9 mouse cellular contexts compared by ENCODE assay signal in the genomic region with DNA sequence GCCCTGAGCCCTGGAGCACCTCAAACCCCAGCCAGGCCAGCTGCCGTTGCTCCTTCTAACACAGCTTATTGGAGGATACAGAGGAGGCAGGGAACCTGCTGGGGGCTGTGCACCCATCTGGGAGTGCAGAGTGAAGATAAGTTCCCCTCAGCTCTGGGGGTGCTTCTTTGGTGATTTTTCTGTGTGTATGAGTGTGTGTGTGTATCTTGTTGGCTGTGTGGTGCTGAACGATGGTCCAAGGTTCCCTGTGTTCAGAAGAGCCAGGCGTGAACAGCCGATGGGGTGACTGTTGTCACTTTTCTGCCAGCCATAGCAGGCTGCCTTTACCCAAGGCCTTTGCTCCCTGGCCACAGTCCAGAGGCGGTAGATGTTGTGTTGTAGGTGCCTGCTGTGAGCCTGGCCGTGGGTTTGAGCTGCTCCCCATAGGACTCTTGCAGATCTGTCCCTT. TPM values are rescaled to one million over a fixed set of nuclear protein-coding genes. Genes with fewer than 3 reads are reported as not detected.
DNase-seq lines count a peak whose midpoint lies in the region; ATAC-seq and TF ChIP-seq lines count a peak whose summit lies in the region.
"Had no signal": no experiment of that assay in that cellular context is flagged by ENCODE, and none has a peak within 500 bp of the region (broad histone marks: within the 10 kb centered on the region; RNA-seq: fewer than 3 reads in every experiment).

No protein-coding gene starts in this region.

- H3K4me3 ChIP-seq in heart, embryonic 16.5 days (ENCODE audit: low read length), result no peak overlapping the region
- H3K4me3 ChIP-seq in intestine, postnatal 0 days (ENCODE audit: low read depth, low read length), result no peak overlapping the region
- H3K4me3 ChIP-seq in midbrain, embryonic 13.5 days (replicated peaks), result no peak overlapping the region

- WGBS in heart, embryonic 16.5 days, result 50% methylated on average over 6 of the region's 6 CpGs
- WGBS in intestine, postnatal 0 days, result 40% methylated on average over 6 of the region's 6 CpGs
- 76% methylated on average over 6 of the region's 6 CpGs for WGBS in midbrain, embryonic 13.5 days

- no peak for ATAC-seq in heart, embryonic 16.5 days (replicated peaks; ENCODE audit: extremely low read depth, insufficient read depth, low FRiP score)
- peak; percentile 51 for ATAC-seq in intestine, postnatal 0 days
- no peak for ATAC-seq in midbrain, embryonic 13.5 days

- H3K4me2 ChIP-seq in heart, embryonic 16.5 days (ENCODE audit: low read depth, low read length), result no peak overlapping the region
- peak overlapping the region; percentile 40 for H3K4me2 ChIP-seq in intestine, postnatal 0 days (replicated peaks; ENCODE audit: low read depth)
- no peak overlapping the region for H3K4me2 ChIP-seq in midbrain, embryonic 13.5 days (replicated peaks)

- H3K27ac ChIP-seq in heart, embryonic 16.5 days (ENCODE audit: low read length), result peak overlapping the region; percentile 52
- H3K27ac ChIP-seq in intestine, postnatal 0 days (ENCODE audit: low read depth, low read length), result peak overlapping the region; percentile 87
- H3K27ac ChIP-seq in midbrain, embryonic 13.5 days, result 0 out of 2 replicates have a peak overlapping the region, but pooled peaks have one; percentile 30

- H3K36me3 ChIP-seq in heart, embryonic 16.5 days (ENCODE audit: control insufficient read depth, insufficient read depth), result peaks cover 12% of the 10 kb centered on the region; the same call in 1 of the 2 replicates
- peaks cover 21% of the 10 kb centered on the region for H3K36me3 ChIP-seq in intestine, postnatal 0 days (ENCODE audit: control insufficient read depth, insufficient read depth)
- peaks cover 33% of the 10 kb centered on the region for H3K36me3 ChIP-seq in midbrain, embryonic 13.5 days

- no peaks in the 10 kb centered on the region for H3K27me3 ChIP-seq in heart, embryonic 16.5 days (ENCODE audit: control insufficient read depth, insufficient read depth, low read length)
- no peaks in the 10 kb centered on the region for H3K27me3 ChIP-seq in intestine, postnatal 0 days (replicated peaks; ENCODE audit: control insufficient read depth, insufficient read depth, low read length)
- H3K27me3 ChIP-seq in midbrain, embryonic 13.5 days, result no peaks in the 10 kb centered on the region

- peak overlapping the region; percentile 31 for H3K9ac ChIP-seq in heart, embryonic 16.5 days (ENCODE audit: low read length)
- 0 out of 2 replicates have a peak overlapping the region, but pooled peaks have one; percentile 0 for H3K9ac ChIP-seq in intestine, postnatal 0 days (ENCODE audit: low read depth, low read length)
- peak overlapping the region; percentile 53 for H3K9ac ChIP-seq in midbrain, embryonic 13.5 days (replicated peaks)

- peaks cover 56% of the 10 kb centered on the region for H3K4me1 ChIP-seq in heart, embryonic 16.5 days (ENCODE audit: control insufficient read depth, insufficient read depth, low read length)
- 0 out of 2 replicates have a peak, but pooled peaks cover 6% of the 10 kb centered on the region for H3K4me1 ChIP-seq in intestine, postnatal 0 days (replicated peaks; ENCODE audit: control insufficient read depth, insufficient read depth, low read length)
- H3K4me1 ChIP-seq in midbrain, embryonic 13.5 days (replicated peaks), result peaks cover 65% of the 10 kb centered on the region

- intact Hi-C loops in gastrocnemius, postnatal 14 days (cut with DNase I; ENCODE audit: low total_unique reads), result no loop called here

- TF ChIP-seq CTCF in intestine, postnatal 0 days (IDR thresholded peaks at IDR 0.05; ENCODE audit: low read depth), result no peak

- no peaks in the 10 kb centered on the region for H3K9me3 ChIP-seq in heart, embryonic 16.5 days (replicated peaks; ENCODE audit: control insufficient read depth, low read length)
- H3K9me3 ChIP-seq in intestine, postnatal 0 days (ENCODE audit: control insufficient read depth), result no peaks in the 10 kb centered on the region
- H3K9me3 ChIP-seq in midbrain, embryonic 13.5 days, result no peaks in the 10 kb centered on the region

- DNase-seq in heart, adult 9 months (ENCODE audit: low spot score in 2 of 2), result no peak
- peak; percentile 57 to 73 for DNase-seq in cerebellum, postnatal 25 days
- no peak for DNase-seq in gastrocnemius, postnatal 14 days
- no peak for DNase-seq in ovary, postnatal 10 days (ENCODE audit: low spot score)
- no peak for DNase-seq in spleen, adult 18-20 months
- DNase-seq: right cerebral cortex, postnatal 14 days had no signal

RNA-seq across cellular contexts. Expression of gene Dazap1, which starts 9.5 kb away (rescaled TPM):
- polyA plus RNA-seq in heart, embryonic 16.5 days (2015; fragmentation: Nextera tagmentation; extraction: Ambion mirVana), result 30.7 and 33.9 TPM in 2 replicates
- polyA plus RNA-seq in intestine, postnatal 0 days (2015; fragmentation: Nextera tagmentation; extraction: Ambion mirVana), result 26.6 and 29.0 TPM in 2 replicates
- 62.9 and 66.1 TPM in 2 replicates for polyA plus RNA-seq in midbrain, embryonic 13.5 days (2015; fragmentation: Nextera tagmentation; extraction: Ambion mirVana)
- 10 to 100 TPM; 49.9 to 51.0 TPM for total RNA-seq in gastrocnemius, postnatal 14 days (2021)

RNA-seq across cellular contexts. Expression of gene Gamt, which starts 9.9 kb away (rescaled TPM):
- polyA plus RNA-seq in heart, embryonic 16.5 days (2015; fragmentation: Nextera tagmentation; extraction: Ambion mirVana), result 50.3 and 51.6 TPM in 2 replicates
- 30.1 and 37.2 TPM in 2 replicates for polyA plus RNA-seq in intestine, postnatal 0 days (2015; fragmentation: Nextera tagmentation; extraction: Ambion mirVana)
- polyA plus RNA-seq in midbrain, embryonic 13.5 days (2015; fragmentation: Nextera tagmentation; extraction: Ambion mirVana), result 20.9 and 22.3 TPM in 2 replicates
- 100 to 1,000 TPM; 232 to 267 TPM for total RNA-seq in gastrocnemius, postnatal 14 days (2021)

RNA-seq across cellular contexts. Expression of gene Rps15, which starts 21.5 kb away (rescaled TPM):
- polyA plus RNA-seq in heart, embryonic 16.5 days (2015; fragmentation: Nextera tagmentation; extraction: Ambion mirVana), result 536 and 549 TPM in 2 replicates
- 708 and 727 TPM in 2 replicates for polyA plus RNA-seq in intestine, postnatal 0 days (2015; fragmentation: Nextera tagmentation; extraction: Ambion mirVana)
- 631 and 653 TPM in 2 replicates for polyA plus RNA-seq in midbrain, embryonic 13.5 days (2015; fragmentation: Nextera tagmentation; extraction: Ambion mirVana)
- 100 to 1,000 TPM; 741 to 829 TPM for total RNA-seq in gastrocnemius, postnatal 14 days (2021)

RNA-seq across cellular contexts. Expression of gene Ndufs7, which starts 21.8 kb away (rescaled TPM):
- polyA plus RNA-seq in heart, embryonic 16.5 days (2015; fragmentation: Nextera tagmentation; extraction: Ambion mirVana), result 596 and 743 TPM in 2 replicates
- polyA plus RNA-seq in intestine, postnatal 0 days (2015; fragmentation: Nextera tagmentation; extraction: Ambion mirVana), result 584 and 605 TPM in 2 replicates
- polyA plus RNA-seq in midbrain, embryonic 13.5 days (2015; fragmentation: Nextera tagmentation; extraction: Ambion mirVana), result 244 and 265 TPM in 2 replicates
- total RNA-seq in gastrocnemius, postnatal 14 days (2021), result 100 to 1,000 TPM; 423 to 474 TPM

RNA-seq across cellular contexts. Expression of gene Apc2, which starts 25.0 kb away (rescaled TPM):
- polyA plus RNA-seq in heart, embryonic 16.5 days (2015; fragmentation: Nextera tagmentation; extraction: Ambion mirVana), result 1.5 TPM in 2 replicates
- 1.1 and 1.6 TPM in 2 replicates for polyA plus RNA-seq in intestine, postnatal 0 days (2015; fragmentation: Nextera tagmentation; extraction: Ambion mirVana)
- polyA plus RNA-seq in midbrain, embryonic 13.5 days (2015; fragmentation: Nextera tagmentation; extraction: Ambion mirVana), result 182 and 209 TPM in 2 replicates
- 1 to 10 TPM in 1 of 2 experiments, under 1 TPM in 1; 0.93 to 1.2 TPM for total RNA-seq in gastrocnemius, postnatal 14 days (2021)

Comparison
In these comparisons a context has a peak if more than half of its experiments do, and no peak if none do; other contexts are left out.
1. H3K27ac ChIP-seq: peak in every context shown above with its lines; median percentile 87 in intestine, postnatal 0 days; 52 in heart, embryonic 16.5 days; 30 in midbrain, embryonic 13.5 days.
2. H3K9ac ChIP-seq: peak in every context shown above with its lines; median percentile 53 in midbrain, embryonic 13.5 days; 31 in heart, embryonic 16.5 days; 0 in intestine, postnatal 0 days.
3. DNase-seq: peak in cerebellum, postnatal 25 days (2 of 2); none in heart, adult 9 months (0 of 2), gastrocnemius, postnatal 14 days (single experiment), ovary, postnatal 10 days (single experiment) and spleen, adult 18-20 months (0 of 2).